In genomic region chr16:76532928-76533217, GRCm38 (mm10) we compare ENCODE assay signal across 13 mouse cellular contexts.
A peak's percentile ranks its signal among the peaks of the same experiment; 100 is the strongest.
DNase-seq lines count a peak whose midpoint lies in the region; ATAC-seq lines count a peak whose summit lies in the region.
"Had no signal": no experiment of that assay in that cellular context is flagged by ENCODE, and none has a peak within 500 bp of the region (broad histone marks: within the 10 kb centered on the region; RNA-seq: fewer than 3 reads in every experiment).

No protein-coding gene starts in this region.

- 86% methylated on average over 8 of the region's 8 CpGs for WGBS in midbrain, embryonic 10.5 days
- 93% methylated on average over 8 of the region's 8 CpGs for WGBS in midbrain, embryonic 15.5 days

- H3K27ac ChIP-seq in midbrain, embryonic 10.5 days (replicated peaks), result no peak overlapping the region
- H3K27ac ChIP-seq in midbrain, embryonic 15.5 days, result no peak overlapping the region
- H3K27ac ChIP-seq: heart, embryonic 13.5 days; hindbrain, embryonic 14.5 days; limb, embryonic 12.5 days; neural tube, embryonic 15.5 days had no signal

- 0 out of 2 replicates have a peak, but pooled peaks cover 5% of the 10 kb centered on the region for H3K4me1 ChIP-seq in midbrain, embryonic 10.5 days
- H3K4me1 ChIP-seq in midbrain, embryonic 15.5 days, result no peaks in the 10 kb centered on the region
- H3K4me1 ChIP-seq: neural tube, embryonic 15.5 days had no signal

- DNase-seq in midbrain, embryonic 10.5 days (ENCODE audit: low spot score), result peak; percentile 8
- DNase-seq in kidney, postnatal 14 days, result peak; percentile 36
- peak; percentile 71 for DNase-seq in splenic B cell, adult 2 months (ENCODE audit: low read depth, low spot score)
- no peak for DNase-seq in urinary bladder, postnatal 10 days (ENCODE audit: low spot score)
- no peak for DNase-seq in right cerebral cortex, postnatal 25 days
- DNase-seq: layer of hippocampus, adult 9-11 months had no signal

- H3K4me3 ChIP-seq in midbrain, embryonic 10.5 days, result no peak overlapping the region
- no peak overlapping the region for H3K4me3 ChIP-seq in midbrain, embryonic 15.5 days
- H3K4me3 ChIP-seq: heart, embryonic 13.5 days; limb, embryonic 12.5 days; neural tube, embryonic 15.5 days had no signal

- no peak overlapping the region for H3K9ac ChIP-seq in midbrain, embryonic 15.5 days
- H3K9ac ChIP-seq: heart, embryonic 13.5 days; hindbrain, embryonic 14.5 days; limb, embryonic 12.5 days; neural tube, embryonic 15.5 days had no signal

- ATAC-seq in midbrain, embryonic 15.5 days (replicated peaks), result no peak
- ATAC-seq in common myeloid progenitor, adult 5-6 weeks (replicated peaks; ENCODE audit: low read depth, poor library complexity, severe bottlenecking), result peak; percentile 88
- no peak for ATAC-seq in inflammation-experienced regulatory T-cells, adult 6 months

- H3K27me3 ChIP-seq in midbrain, embryonic 10.5 days (ENCODE audit: low read depth, poor library complexity, severe bottlenecking), result no peaks in the 10 kb centered on the region
- H3K27me3 ChIP-seq in midbrain, embryonic 15.5 days (replicated peaks), result no peaks in the 10 kb centered on the region
- no peaks in the 10 kb centered on the region for H3K27me3 ChIP-seq in splenic B cell, adult 2 months (ENCODE audit: control insufficient read depth, insufficient read depth, low read length, poor library complexity, severe bottlenecking)
- H3K27me3 ChIP-seq: heart, embryonic 13.5 days; limb, embryonic 12.5 days; neural tube, embryonic 15.5 days had no signal

- H3K9me3 ChIP-seq in midbrain, embryonic 10.5 days (replicated peaks), result no peaks in the 10 kb centered on the region
- H3K9me3 ChIP-seq in midbrain, embryonic 15.5 days, result no peaks in the 10 kb centered on the region
- H3K9me3 ChIP-seq: heart, embryonic 13.5 days; limb, embryonic 12.5 days; neural tube, embryonic 15.5 days had no signal

- H3K36me3 ChIP-seq in midbrain, embryonic 10.5 days, result no peaks in the 10 kb centered on the region
- no peaks in the 10 kb centered on the region for H3K36me3 ChIP-seq in midbrain, embryonic 15.5 days (replicated peaks)
- H3K36me3 ChIP-seq in splenic B cell, adult 2 months (ENCODE audit: control insufficient read depth, insufficient read depth, low read length, poor library complexity, severe bottlenecking), result no peaks in the 10 kb centered on the region
- H3K36me3 ChIP-seq: heart, embryonic 13.5 days; limb, embryonic 12.5 days; neural tube, embryonic 15.5 days had no signal

- no peak overlapping the region for H3K4me2 ChIP-seq in midbrain, embryonic 15.5 days
- H3K4me2 ChIP-seq: heart, embryonic 13.5 days; hindbrain, embryonic 14.5 days; limb, embryonic 12.5 days; neural tube, embryonic 15.5 days had no signal

Comparison
In these comparisons a context has a peak if more than half of its experiments do, and no peak if none do; other contexts are left out.
1. DNase-seq: peak in midbrain, embryonic 10.5 days (single experiment), kidney, postnatal 14 days (single experiment) and splenic B cell, adult 2 months (single experiment); none in urinary bladder, postnatal 10 days (single experiment) and right cerebral cortex, postnatal 25 days (single experiment).